Mouse (Mus musculus): ENCODE data around the gene Kif26b.

DNA sequence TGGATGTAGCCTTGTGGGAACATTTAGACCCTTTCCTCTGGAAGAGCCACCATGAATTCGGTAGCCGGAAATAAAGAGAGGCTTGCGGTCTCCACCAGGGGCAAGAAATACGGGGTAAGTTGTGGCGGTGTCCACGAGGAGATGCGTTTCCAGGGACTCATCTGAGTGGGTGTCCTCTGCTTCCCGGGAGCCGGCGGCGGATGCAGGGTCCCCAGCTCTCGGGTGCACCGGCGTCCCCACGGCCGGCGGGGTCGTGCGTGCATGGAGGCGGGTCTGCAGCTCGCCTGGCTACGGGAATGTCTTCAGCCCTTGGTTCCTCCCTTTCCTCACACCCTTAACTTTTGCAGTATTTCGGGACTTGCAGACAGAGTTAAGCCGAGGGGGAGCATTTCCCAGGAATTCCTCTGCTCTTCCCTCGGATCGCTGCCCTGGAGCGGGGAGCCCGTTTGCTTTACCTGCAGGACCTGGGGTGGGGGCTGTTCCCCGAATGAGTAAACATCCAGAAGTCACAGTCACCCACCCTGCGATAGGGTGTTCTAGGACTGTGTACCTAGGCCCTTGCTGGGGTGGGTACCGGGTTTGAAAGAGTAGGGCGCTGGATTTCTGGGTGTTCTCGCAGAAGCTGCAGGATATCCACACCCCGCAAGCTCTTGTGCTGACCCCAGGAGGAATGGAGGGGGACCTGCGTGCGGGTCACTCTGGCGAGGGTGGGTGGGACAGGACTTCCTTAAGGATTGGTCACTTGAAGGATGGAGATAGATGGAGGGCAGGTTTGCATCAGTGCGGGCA is 781 bp downstream of the Kif26b start:
- TF ChIP-seq POLR2A (IDR thresholded peaks at IDR 0.05; ENCODE audit: borderline replicate concordance, low read depth, low read length) (no peak), CTCF (IDR thresholded peaks at IDR 0.05; ENCODE audit: low read depth, low read length) (no peak)
